Mouse (Mus musculus) left cerebral cortex, adult 9 months (tissue): ENCODE data around the gene Ulk4.
A peak's percentile ranks its signal among the peaks of the same experiment; 100 is the strongest.

Source experiments
- DNase-seq, 2 experiments: peaks; one replicate each; pipeline ENCODE4 v3.0.0; 2022; ENCODE audit warnings: low spot score in 2 of 2

The Ulk4 gene

GRCm38 (mm10) chr9:121277118-121278060 is at the start of gene Ulk4:
Gene Ulk4 (minus strand): TSS chr9:121277197.
- peak; percentile 83 to 95 for DNase-seq

GRCm38 (mm10) chr9:121322034-121322433 is 45.0 kb upstream of the Ulk4 start:
- no peak for DNase-seq

GRCm38 (mm10) chr9:121321118-121321517 is 44.1 kb upstream of the Ulk4 start:
- DNase-seq: no peak

- DNase-seq: no peak
Observed at GRCm38 (mm10) chr9:121320433-121320832, 43.4 kb upstream of the Ulk4 start.

GRCm38 (mm10) chr9:121319323-121319966 is 42.4 kb upstream of the Ulk4 start:
- peak in 1 of 2 experiments; percentile 63 for DNase-seq

GRCm38 (mm10) chr9:121316621-121317405 is 39.8 kb upstream of the Ulk4 start:
- DNase-seq: no peak

GRCm38 (mm10) chr9:121315901-121316595 is 39.1 kb upstream of the Ulk4 start:
- DNase-seq: no peak

GRCm38 (mm10) chr9:121314541-121315152 is 37.6 kb upstream of the Ulk4 start:
- DNase-seq: no peak

- DNase-seq: peak in 1 of 2 experiments; percentile 59
Observed at GRCm38 (mm10) chr9:121313656-121314374, 36.8 kb upstream of the Ulk4 start.

- no peak for DNase-seq
Observed at GRCm38 (mm10) chr9:121312237-121312891, 35.4 kb upstream of the Ulk4 start.

GRCm38 (mm10) chr9:121311846-121312236 is 34.8 kb upstream of the Ulk4 start:
- no peak for DNase-seq

- DNase-seq: no peak
Observed at GRCm38 (mm10) chr9:121310501-121310900, 33.5 kb upstream of the Ulk4 start.

- DNase-seq: no peak
Observed at GRCm38 (mm10) chr9:121309287-121309686, 32.3 kb upstream of the Ulk4 start.

GRCm38 (mm10) chr9:121305456-121305855 is 28.5 kb upstream of the Ulk4 start:
- no peak for DNase-seq

- DNase-seq: no peak
Observed at GRCm38 (mm10) chr9:121304520-121304919, 27.5 kb upstream of the Ulk4 start.

- no peak for DNase-seq
Observed at GRCm38 (mm10) chr9:121303748-121304147, 26.8 kb upstream of the Ulk4 start.

GRCm38 (mm10) chr9:121303086-121303485 is 26.1 kb upstream of the Ulk4 start:
- no peak for DNase-seq

- no peak for DNase-seq
Observed at GRCm38 (mm10) chr9:121302543-121302942, 25.5 kb upstream of the Ulk4 start.

GRCm38 (mm10) chr9:121301041-121301920 is 24.3 kb upstream of the Ulk4 start:
- DNase-seq: no peak
